Mouse (Mus musculus): Measurements from ENCODE around the gene Gpr68. TPM values are rescaled to one million over a fixed set of nuclear protein-coding genes. Genes with fewer than 3 reads are reported as not detected.

The Gpr68 gene
- polyA plus RNA-seq, 1 experiment, result 0.13 TPM

GRCm38 (mm10) chr12:100934796-100935195 lies 26.8 kb upstream of the Gpr68 start:
- no peaks in the 10 kb centered on the region for H3K27me3 ChIP-seq (ENCODE audit: control insufficient read depth, insufficient read depth, insufficient read length)
- H3ac ChIP-seq (ENCODE audit: control insufficient read depth, insufficient read length, low read depth), result no peak overlapping the region
- no peaks in the 10 kb centered on the region for H3K79me3 ChIP-seq (ENCODE audit: low read depth)
- TF ChIP-seq USF1 (IDR thresholded peaks at IDR 0.05; ENCODE audit: low read depth) (no peak), CEBPB (IDR thresholded peaks at IDR 0.05; ENCODE audit: low read depth) (no peak), MAX (IDR thresholded peaks at IDR 0.05) (no peak), MYOG (IDR thresholded peaks at IDR 0.05; ENCODE audit: control insufficient read depth, extremely low read depth, insufficient read length) (no peak), MYOD1 (IDR thresholded peaks at IDR 0.05; ENCODE audit: control insufficient read depth, insufficient read length, low read depth) (no peak), CTCF (IDR thresholded peaks at IDR 0.05; ENCODE audit: control insufficient read depth, insufficient read depth, insufficient read length) (no peak), FOSL1 (IDR thresholded peaks at IDR 0.05; ENCODE audit: insufficient read depth, low read length, poor library complexity, severe bottlenecking) (no peak)
- no peaks in the 10 kb centered on the region for H3K79me2 ChIP-seq (ENCODE audit: control insufficient read depth, insufficient read depth)
- no peaks in the 10 kb centered on the region for H3K36me3 ChIP-seq (ENCODE audit: control insufficient read depth, insufficient read depth)
- no peak overlapping the region for H3K4me3 ChIP-seq (ENCODE audit: insufficient read depth, poor library complexity, severe bottlenecking)

GRCm38 (mm10) chr12:100931653-100932052 lies 23.7 kb upstream of the Gpr68 start:
- H3K36me3 ChIP-seq (ENCODE audit: control insufficient read depth, insufficient read depth), result peaks cover 8% of the 10 kb centered on the region
- no peaks in the 10 kb centered on the region for H3K27me3 ChIP-seq (ENCODE audit: control insufficient read depth, insufficient read depth, insufficient read length)
- no peak overlapping the region for H3K4me3 ChIP-seq (ENCODE audit: insufficient read depth, poor library complexity, severe bottlenecking)
- H3K79me2 ChIP-seq (ENCODE audit: control insufficient read depth, insufficient read depth), result no peaks in the 10 kb centered on the region
- H3K79me3 ChIP-seq (ENCODE audit: low read depth), result no peaks in the 10 kb centered on the region
- TF ChIP-seq MYOD1 (IDR thresholded peaks at IDR 0.05; ENCODE audit: control insufficient read depth, insufficient read length, low read depth) (no peak), MYOG (IDR thresholded peaks at IDR 0.05; ENCODE audit: control insufficient read depth, extremely low read depth, insufficient read length) (no peak), CEBPB (IDR thresholded peaks at IDR 0.05; ENCODE audit: low read depth) (no peak), FOSL1 (IDR thresholded peaks at IDR 0.05; ENCODE audit: insufficient read depth, low read length, poor library complexity, severe bottlenecking) (no peak), CTCF (IDR thresholded peaks at IDR 0.05; ENCODE audit: control insufficient read depth, insufficient read depth, insufficient read length) (no peak), USF1 (IDR thresholded peaks at IDR 0.05; ENCODE audit: low read depth) (no peak), MAX (IDR thresholded peaks at IDR 0.05) (no peak)
- H3ac ChIP-seq (ENCODE audit: control insufficient read depth, insufficient read length, low read depth), result no peak overlapping the region

DNA sequence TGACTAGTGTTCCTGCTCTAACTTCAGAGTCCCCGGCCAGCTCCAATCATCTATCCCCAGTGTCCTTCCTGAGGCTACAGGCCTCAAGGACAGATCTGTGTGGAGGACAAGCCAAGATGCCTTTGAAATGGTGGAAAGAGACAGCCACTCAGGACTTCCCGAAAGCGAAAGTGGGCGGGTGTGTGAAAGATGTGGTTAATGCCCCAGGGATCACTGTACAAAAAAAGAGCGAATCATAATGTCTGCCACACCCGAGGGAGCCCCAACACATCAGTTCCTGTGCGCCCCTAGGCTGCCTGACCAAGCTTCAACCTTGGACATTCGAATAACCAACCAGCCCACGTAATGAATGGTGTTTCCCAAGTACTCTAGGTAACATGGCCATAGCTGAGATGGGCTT lies 20.3 kb upstream of the Gpr68 start:
- Histone ChIP-seq H3K27me3 (ENCODE audit: control insufficient read depth, insufficient read depth, insufficient read length) (no peaks in the 10 kb centered on the region), H3K36me3 (ENCODE audit: control insufficient read depth, insufficient read depth) (peaks cover 12% of the 10 kb centered on the region), H3ac (ENCODE audit: control insufficient read depth, insufficient read length, low read depth) (no peak overlapping the region), H3K79me3 (ENCODE audit: low read depth) (no peaks in the 10 kb centered on the region), H3K79me2 (ENCODE audit: control insufficient read depth, insufficient read depth) (no peaks in the 10 kb centered on the region), H3K4me3 (ENCODE audit: insufficient read depth, poor library complexity, severe bottlenecking) (no peak overlapping the region)
- TF ChIP-seq MYOG (IDR thresholded peaks at IDR 0.05; ENCODE audit: control insufficient read depth, extremely low read depth, insufficient read length) (no peak), MAX (IDR thresholded peaks at IDR 0.05) (no peak), CTCF (IDR thresholded peaks at IDR 0.05; ENCODE audit: control insufficient read depth, insufficient read depth, insufficient read length) (no peak), USF1 (IDR thresholded peaks at IDR 0.05; ENCODE audit: low read depth) (no peak), FOSL1 (IDR thresholded peaks at IDR 0.05; ENCODE audit: insufficient read depth, low read length, poor library complexity, severe bottlenecking) (no peak), CEBPB (IDR thresholded peaks at IDR 0.05; ENCODE audit: low read depth) (no peak), MYOD1 (IDR thresholded peaks at IDR 0.05; ENCODE audit: control insufficient read depth, insufficient read length, low read depth) (no peak)

DNA sequence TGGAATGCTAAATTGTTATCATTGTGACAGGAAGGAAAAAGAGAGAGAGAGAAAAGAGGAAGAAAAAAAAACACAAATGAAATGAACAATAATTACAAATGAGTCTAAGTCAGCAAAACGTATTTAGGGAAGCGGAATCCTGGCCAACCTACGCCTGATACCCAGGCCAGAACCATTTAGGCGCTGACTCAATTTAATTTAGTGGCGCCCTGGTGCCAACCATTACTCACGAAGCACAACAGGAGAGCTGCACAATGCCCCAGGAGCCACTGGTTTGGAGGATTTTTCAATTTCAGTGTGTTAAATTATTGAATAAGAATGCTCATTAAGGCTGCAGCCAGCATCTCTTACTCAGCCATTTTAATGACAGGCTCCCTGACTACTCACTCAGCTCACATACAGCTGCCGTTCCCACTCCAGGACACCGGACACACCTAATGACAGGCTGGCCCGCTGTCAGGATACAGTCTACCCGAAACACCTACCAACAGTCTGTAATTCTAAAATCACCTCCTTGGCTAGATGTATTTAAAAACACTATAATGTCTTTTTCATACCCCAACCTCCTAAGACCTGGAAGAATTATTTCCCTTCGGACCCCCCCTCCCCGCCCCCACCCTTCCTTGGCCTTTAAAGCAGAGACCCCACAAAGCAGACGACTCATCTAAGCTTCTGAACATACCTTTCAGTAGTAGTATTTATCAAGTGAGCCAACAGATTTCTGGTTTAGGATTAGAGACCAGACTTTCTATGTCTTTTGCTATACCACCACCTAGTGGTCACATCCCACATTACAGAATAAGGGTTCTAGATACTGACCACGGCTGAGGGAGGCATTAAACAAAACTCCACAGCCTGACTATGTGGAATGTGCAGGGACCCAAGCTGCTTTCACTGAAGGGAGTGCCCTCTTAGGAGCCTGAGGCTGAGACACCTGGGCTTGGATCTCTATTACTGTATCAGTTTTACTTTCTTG lies 17.9 kb upstream of the Gpr68 start:
- no peak for TF ChIP-seq MYOG (IDR thresholded peaks at IDR 0.05; ENCODE audit: control insufficient read depth, extremely low read depth, insufficient read length)
- H3K4me3 ChIP-seq (ENCODE audit: insufficient read depth, poor library complexity, severe bottlenecking), result no peak overlapping the region
- no peaks in the 10 kb centered on the region for H3K79me2 ChIP-seq (ENCODE audit: control insufficient read depth, insufficient read depth)
- peaks cover 12% of the 10 kb centered on the region for H3K36me3 ChIP-seq (ENCODE audit: control insufficient read depth, insufficient read depth)
- H3K79me3 ChIP-seq (ENCODE audit: low read depth), result no peaks in the 10 kb centered on the region
- no peak overlapping the region for H3ac ChIP-seq (ENCODE audit: control insufficient read depth, insufficient read length, low read depth)
- H3K27me3 ChIP-seq (ENCODE audit: control insufficient read depth, insufficient read depth, insufficient read length), result no peaks in the 10 kb centered on the region

- TF ChIP-seq CEBPB (IDR thresholded peaks at IDR 0.05; ENCODE audit: low read depth), result no peak
- no peak for TF ChIP-seq CTCF (IDR thresholded peaks at IDR 0.05; ENCODE audit: control insufficient read depth, insufficient read depth, insufficient read length)
- H3ac ChIP-seq (ENCODE audit: control insufficient read depth, insufficient read length, low read depth), result no peak overlapping the region
Measured at GRCm38 (mm10) chr12:100924646-100925339, 16.8 kb upstream of the Gpr68 start.

More at GRCm38 (mm10) chr12:100924646-100925339, 16.8 kb upstream of the Gpr68 start:
- Histone ChIP-seq H3K79me2 (ENCODE audit: control insufficient read depth, insufficient read depth) (no peaks in the 10 kb centered on the region), H3K27me3 (ENCODE audit: control insufficient read depth, insufficient read depth, insufficient read length) (no peaks in the 10 kb centered on the region), H3K4me3 (ENCODE audit: insufficient read depth, poor library complexity, severe bottlenecking) (no peak overlapping the region), H3K36me3 (ENCODE audit: control insufficient read depth, insufficient read depth) (peaks cover 12% of the 10 kb centered on the region), H3K79me3 (ENCODE audit: low read depth) (no peaks in the 10 kb centered on the region)
